In genomic region chr8:78024964-78025363, GRCm38 (mm10) we compare ENCODE assay signal across 18 mouse cellular contexts.
A peak's percentile ranks its signal among the peaks of the same experiment; 100 is the strongest.
DNase-seq lines count a peak whose midpoint lies in the region; ATAC-seq and TF ChIP-seq lines count a peak whose summit lies in the region.
"Had no signal": no experiment of that assay in that cellular context is flagged by ENCODE, and none has a peak within 500 bp of the region (broad histone marks: within the 10 kb centered on the region; RNA-seq: fewer than 3 reads in every experiment).

No protein-coding gene starts in this region.

- no peaks in the 10 kb centered on the region for H3K36me3 ChIP-seq in heart, embryonic 12.5 days
- H3K36me3 ChIP-seq in testis, adult 2 months (ENCODE audit: control insufficient read depth, insufficient read depth, low read length), result no peaks in the 10 kb centered on the region
- H3K36me3 ChIP-seq in lung, embryonic 15.5 days, result no peaks in the 10 kb centered on the region
- H3K36me3 ChIP-seq: limb, embryonic 10.5 days; liver, embryonic 13.5 days; midbrain, embryonic 15.5 days had no signal

- TF ChIP-seq POLR2A in testis, adult 2 months (IDR thresholded peaks at IDR 0.05; ENCODE audit: control insufficient read depth, low read depth, low read length), result no peak

- no peaks in the 10 kb centered on the region for H3K9me3 ChIP-seq in heart, embryonic 12.5 days (replicated peaks)
- no peaks in the 10 kb centered on the region for H3K9me3 ChIP-seq in lung, embryonic 15.5 days
- H3K9me3 ChIP-seq: limb, embryonic 10.5 days; liver, embryonic 13.5 days; megakaryocyte, embryonic 14.5 days; midbrain, embryonic 15.5 days had no signal

- DNase-seq in heart, adult 8-10 months (ENCODE audit: low spot score), result peak; percentile 79
- no peak for DNase-seq in testis, postnatal 10 days (ENCODE audit: low spot score)
- DNase-seq in testis, postnatal 14 days (ENCODE audit: low spot score), result peak; percentile 68
- no peak for DNase-seq in embryo, embryonic 9.5 days (ENCODE audit: extremely low spot score)
- no peak for DNase-seq in retina, postnatal 1 day
- DNase-seq: adrenal gland, postnatal 25 days; cerebellum, adult 8-10 months; gastrocnemius, postnatal 25 days; liver, embryonic 13.5 days; right cerebral cortex, postnatal 14 days; thymus, postnatal 36 days had no signal

- peaks cover 18% of the 10 kb centered on the region for H3K4me1 ChIP-seq in heart, embryonic 12.5 days (replicated peaks)
- H3K4me1 ChIP-seq in testis, adult 2 months (ENCODE audit: control insufficient read depth, insufficient read depth, low read length), result no peaks in the 10 kb centered on the region
- H3K4me1 ChIP-seq in lung, embryonic 15.5 days, result peaks cover 48% of the 10 kb centered on the region
- H3K4me1 ChIP-seq: liver, embryonic 13.5 days; megakaryocyte, embryonic 14.5 days; midbrain, embryonic 15.5 days had no signal

- H3K9ac ChIP-seq in heart, embryonic 12.5 days, result no peak overlapping the region
- no peak overlapping the region for H3K9ac ChIP-seq in lung, embryonic 15.5 days
- H3K9ac ChIP-seq: liver, embryonic 13.5 days; midbrain, embryonic 15.5 days had no signal

- no peak overlapping the region for H3K27ac ChIP-seq in heart, embryonic 12.5 days (ENCODE audit: poor library complexity, severe bottlenecking)
- H3K27ac ChIP-seq in testis, adult 2 months (ENCODE audit: control insufficient read depth, insufficient read depth, low read depth, low read length), result peak overlapping the region; percentile 29; the same call in 1 of the 2 replicates
- peak overlapping the region; percentile 91 for H3K27ac ChIP-seq in lung, embryonic 15.5 days
- H3K27ac ChIP-seq: limb, embryonic 10.5 days; liver, embryonic 13.5 days; midbrain, embryonic 15.5 days; stomach, postnatal 0 days had no signal

- no peak overlapping the region for H3K4me2 ChIP-seq in heart, embryonic 12.5 days
- no peak overlapping the region for H3K4me2 ChIP-seq in lung, embryonic 15.5 days
- H3K4me2 ChIP-seq: liver, embryonic 13.5 days; midbrain, embryonic 15.5 days had no signal

- 70% methylated on average over 5 of the region's 5 CpGs for WGBS in heart, embryonic 12.5 days
- WGBS in lung, embryonic 15.5 days, result 47% methylated on average over 5 of the region's 5 CpGs

- no peak for ATAC-seq in heart, embryonic 12.5 days (ENCODE audit: insufficient number of reproducible peaks, low FRiP score)
- no peak for ATAC-seq in lung, embryonic 15.5 days (ENCODE audit: borderline replicate concordance, extremely low read depth, low FRiP score, low TSS enrichment)
- ATAC-seq: midbrain, embryonic 15.5 days had no signal

- no peak overlapping the region for H3K4me3 ChIP-seq in heart, embryonic 12.5 days
- H3K4me3 ChIP-seq in testis, adult 2 months (ENCODE audit: control insufficient read depth, low read depth, low read length), result no peak overlapping the region
- no peak overlapping the region for H3K4me3 ChIP-seq in lung, embryonic 15.5 days
- H3K4me3 ChIP-seq: limb, embryonic 10.5 days; liver, embryonic 13.5 days; midbrain, embryonic 15.5 days had no signal

- no peak for TF ChIP-seq CTCF in testis, adult 2 months (IDR thresholded peaks at IDR 0.05; ENCODE audit: control insufficient read depth, insufficient read depth, insufficient replicate concordance, low read depth, low read length)

- H3K27me3 ChIP-seq in heart, embryonic 12.5 days (replicated peaks), result no peaks in the 10 kb centered on the region
- H3K27me3 ChIP-seq in testis, adult 2 months (ENCODE audit: control insufficient read depth, insufficient read depth, low read length), result no peaks in the 10 kb centered on the region
- H3K27me3 ChIP-seq in lung, embryonic 15.5 days, result no peaks in the 10 kb centered on the region
- H3K27me3 ChIP-seq: liver, embryonic 13.5 days; megakaryocyte, embryonic 14.5 days; midbrain, embryonic 15.5 days had no signal

Comparison
In these comparisons a context has a peak if more than half of its experiments do, and no peak if none do; other contexts are left out.
1. DNase-seq: peak in heart, adult 8-10 months (single experiment) and testis, postnatal 14 days (single experiment); none in testis, postnatal 10 days (single experiment), embryo, embryonic 9.5 days (single experiment) and retina, postnatal 1 day (single experiment).